ENCODE assay signal across 19 mouse cellular contexts in the genomic region with DNA sequence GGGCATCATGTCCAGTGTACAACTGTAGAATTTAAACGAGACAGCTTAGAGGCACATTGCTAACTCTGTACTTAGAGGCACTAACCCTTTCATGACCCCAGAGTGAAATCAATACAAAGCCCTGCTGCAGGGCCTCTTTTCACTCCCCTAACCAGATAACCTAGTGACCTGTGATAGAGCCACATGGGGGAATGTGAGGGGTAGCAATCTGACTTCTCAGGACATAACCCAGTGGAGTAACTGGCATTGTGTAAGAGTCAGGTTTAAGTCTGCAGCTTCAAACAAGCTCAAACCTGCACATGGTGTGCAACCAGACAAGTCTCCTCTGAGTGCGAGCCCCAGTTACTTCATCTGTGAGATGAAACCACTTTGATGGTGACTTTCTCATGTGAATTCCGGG.
DNase-seq lines count a peak whose midpoint lies in the region; ATAC-seq lines count a peak whose summit lies in the region.
"Had no signal": no experiment of that assay in that cellular context is flagged by ENCODE, and none has a peak within 500 bp of the region (broad histone marks: within the 10 kb centered on the region; RNA-seq: fewer than 3 reads in every experiment).

No protein-coding gene starts in this region.

- H3K4me1 ChIP-seq in hindbrain, embryonic 10.5 days (replicated peaks), result peaks cover 14% of the 10 kb centered on the region
- no peaks in the 10 kb centered on the region for H3K4me1 ChIP-seq in hindbrain, embryonic 16.5 days (ENCODE audit: control insufficient read depth, insufficient read depth, low read depth, low read length)
- no peaks in the 10 kb centered on the region for H3K4me1 ChIP-seq in liver, embryonic 13.5 days (replicated peaks)
- H3K4me1 ChIP-seq: forebrain, embryonic 12.5 days had no signal

- no peak for ATAC-seq in hindbrain, embryonic 16.5 days
- ATAC-seq in liver, embryonic 13.5 days (ENCODE audit: low read depth), result peak; percentile 77

- H3K9ac ChIP-seq in hindbrain, embryonic 16.5 days (ENCODE audit: low read depth, low read length), result no peak overlapping the region
- no peak overlapping the region for H3K9ac ChIP-seq in liver, embryonic 13.5 days
- H3K9ac ChIP-seq: forebrain, embryonic 12.5 days; heart, embryonic 15.5 days had no signal

- H3K9me3 ChIP-seq in hindbrain, embryonic 10.5 days, result no peaks in the 10 kb centered on the region
- H3K9me3 ChIP-seq in hindbrain, embryonic 16.5 days (ENCODE audit: control insufficient read depth, low read length), result no peaks in the 10 kb centered on the region
- H3K9me3 ChIP-seq in liver, embryonic 13.5 days (replicated peaks), result no peaks in the 10 kb centered on the region
- H3K9me3 ChIP-seq: forebrain, embryonic 12.5 days; heart, embryonic 15.5 days had no signal

- no peak overlapping the region for H3K4me3 ChIP-seq in hindbrain, embryonic 10.5 days
- no peak overlapping the region for H3K4me3 ChIP-seq in hindbrain, embryonic 16.5 days (ENCODE audit: low read length)
- no peak overlapping the region for H3K4me3 ChIP-seq in liver, embryonic 13.5 days (replicated peaks)
- H3K4me3 ChIP-seq: forebrain, embryonic 12.5 days; heart, embryonic 15.5 days had no signal

- H3K4me2 ChIP-seq in hindbrain, embryonic 16.5 days (ENCODE audit: low read length), result no peak overlapping the region
- no peak overlapping the region for H3K4me2 ChIP-seq in liver, embryonic 13.5 days
- H3K4me2 ChIP-seq: forebrain, embryonic 12.5 days; heart, embryonic 15.5 days had no signal

- H3K27me3 ChIP-seq in hindbrain, embryonic 10.5 days (ENCODE audit: insufficient read depth, poor library complexity, severe bottlenecking), result no peaks in the 10 kb centered on the region
- no peaks in the 10 kb centered on the region for H3K27me3 ChIP-seq in hindbrain, embryonic 16.5 days (replicated peaks; ENCODE audit: control insufficient read depth, insufficient read depth, low read length)
- peaks cover 6% of the 10 kb centered on the region; the same call in 1 of the 2 replicates for H3K27me3 ChIP-seq in liver, embryonic 13.5 days
- H3K27me3 ChIP-seq: forebrain, embryonic 12.5 days; heart, embryonic 15.5 days had no signal

- DNase-seq in hindbrain, embryonic 10.5 days (ENCODE audit: low spot score), result no peak
- peak; percentile 11 to 16 for DNase-seq in urinary bladder, postnatal 36 days (ENCODE audit: low spot score in 2 of 2)
- DNase-seq in urinary bladder, postnatal 25 days (ENCODE audit: low spot score), result no peak
- DNase-seq in liver, embryonic 13.5 days, result no peak
- DNase-seq in cerebellum, postnatal 36 days, result no peak
- no peak for DNase-seq in lung, postnatal 25 days (ENCODE audit: low spot score)
- DNase-seq: adrenal gland, postnatal 36 days; cerebellum, adult 11-12 months; cerebellum, postnatal 25 days; gastrocnemius, postnatal 10 days; heart, adult 18-20 months; kidney, adult 2 months; kidney, postnatal 14 days; left cerebral cortex, postnatal 4 days; lung, postnatal 10 days; thymus, postnatal 36 days had no signal

- 63% methylated on average over 3 of the region's 3 CpGs for WGBS in hindbrain, embryonic 10.5 days
- WGBS in hindbrain, embryonic 16.5 days, result 63% methylated on average over 3 of the region's 3 CpGs
- 46% methylated on average over 3 of the region's 3 CpGs for WGBS in liver, embryonic 13.5 days (ENCODE audit: insufficient replicate concordance)

- H3K27ac ChIP-seq in hindbrain, embryonic 10.5 days, result 0 out of 2 replicates have a peak overlapping the region, but pooled peaks have one; percentile 35
- no peak overlapping the region for H3K27ac ChIP-seq in hindbrain, embryonic 16.5 days (ENCODE audit: low read depth, low read length)
- no peak overlapping the region for H3K27ac ChIP-seq in liver, embryonic 13.5 days
- H3K27ac ChIP-seq: forebrain, embryonic 12.5 days; heart, embryonic 15.5 days had no signal

- no peaks in the 10 kb centered on the region for H3K36me3 ChIP-seq in hindbrain, embryonic 10.5 days
- no peaks in the 10 kb centered on the region for H3K36me3 ChIP-seq in hindbrain, embryonic 16.5 days (ENCODE audit: control insufficient read depth, insufficient read depth, low read length)
- no peaks in the 10 kb centered on the region for H3K36me3 ChIP-seq in liver, embryonic 13.5 days
- H3K36me3 ChIP-seq: forebrain, embryonic 12.5 days; heart, embryonic 15.5 days had no signal

Comparison
In these comparisons a context has a peak if more than half of its experiments do, and no peak if none do; other contexts are left out.
1. DNase-seq: peak in urinary bladder, postnatal 36 days (2 of 2); none in hindbrain, embryonic 10.5 days (single experiment), urinary bladder, postnatal 25 days (single experiment), liver, embryonic 13.5 days (single experiment), cerebellum, postnatal 36 days (0 of 2) and lung, postnatal 25 days (single experiment).